Mouse (Mus musculus) kidney, postnatal 36 days (tissue): ENCODE measurements around the gene Pfn2.
"Not testable (repeated sequence)": the region's sequence is repeated elsewhere in the genome, so short reads cannot be mapped to it uniquely, and the experiment has no call there.

Experiments used
- DNase-seq, 2 experiments: peaks; one replicate each; pipeline ENCODE4 v3.0.0; 2021 to 2022; ENCODE audit warnings: mixed read lengths in 2 of 2

The Pfn2 gene

DNA sequence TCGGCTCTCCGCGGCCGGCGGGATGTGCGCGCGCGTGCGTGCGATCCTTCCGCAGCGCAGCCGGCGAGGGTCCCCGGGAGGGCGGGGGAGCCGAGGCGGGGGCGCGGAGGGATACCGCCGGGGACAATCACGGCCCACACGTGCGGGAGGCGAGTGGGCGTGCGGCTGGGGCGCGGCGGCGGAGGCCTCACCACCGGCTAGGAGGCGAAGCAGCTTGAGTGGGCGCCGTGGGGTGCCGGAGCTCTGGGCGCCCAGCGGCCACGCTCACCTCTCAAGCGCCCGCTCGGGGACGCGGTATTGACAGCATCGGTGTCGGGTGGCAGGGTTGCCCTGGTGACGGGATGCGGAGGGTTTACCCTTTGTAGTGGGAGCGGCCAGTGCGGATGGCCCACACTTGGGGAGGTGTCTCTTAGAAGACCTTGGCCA, at the start of gene Pfn2:
Gene Pfn2 (minus strand): TSS at position 320 of the 426 bp plus-strand sequence.
- peak; percentile 40 to 77 for DNase-seq

DNA sequence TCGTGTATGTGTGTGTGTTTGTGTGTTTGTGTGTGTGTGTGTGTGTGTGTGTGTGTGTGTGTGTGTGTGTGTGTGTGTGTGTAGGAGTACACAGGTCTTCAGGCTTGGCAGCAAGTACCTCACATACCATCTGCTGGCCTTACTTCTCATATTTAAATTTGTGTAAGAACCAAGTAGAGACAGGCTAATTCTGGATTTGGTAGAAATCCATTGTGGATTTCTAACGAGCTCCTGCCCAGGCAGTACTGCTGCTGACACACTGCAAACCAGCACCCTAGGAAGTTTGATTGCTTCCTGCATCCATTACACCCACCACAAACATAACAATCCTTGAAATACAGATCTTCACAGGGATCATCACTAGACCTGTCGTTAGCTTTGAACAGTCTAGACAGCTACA, 35.1 kb upstream of the Pfn2 start:
- DNase-seq, result no peak

DNA sequence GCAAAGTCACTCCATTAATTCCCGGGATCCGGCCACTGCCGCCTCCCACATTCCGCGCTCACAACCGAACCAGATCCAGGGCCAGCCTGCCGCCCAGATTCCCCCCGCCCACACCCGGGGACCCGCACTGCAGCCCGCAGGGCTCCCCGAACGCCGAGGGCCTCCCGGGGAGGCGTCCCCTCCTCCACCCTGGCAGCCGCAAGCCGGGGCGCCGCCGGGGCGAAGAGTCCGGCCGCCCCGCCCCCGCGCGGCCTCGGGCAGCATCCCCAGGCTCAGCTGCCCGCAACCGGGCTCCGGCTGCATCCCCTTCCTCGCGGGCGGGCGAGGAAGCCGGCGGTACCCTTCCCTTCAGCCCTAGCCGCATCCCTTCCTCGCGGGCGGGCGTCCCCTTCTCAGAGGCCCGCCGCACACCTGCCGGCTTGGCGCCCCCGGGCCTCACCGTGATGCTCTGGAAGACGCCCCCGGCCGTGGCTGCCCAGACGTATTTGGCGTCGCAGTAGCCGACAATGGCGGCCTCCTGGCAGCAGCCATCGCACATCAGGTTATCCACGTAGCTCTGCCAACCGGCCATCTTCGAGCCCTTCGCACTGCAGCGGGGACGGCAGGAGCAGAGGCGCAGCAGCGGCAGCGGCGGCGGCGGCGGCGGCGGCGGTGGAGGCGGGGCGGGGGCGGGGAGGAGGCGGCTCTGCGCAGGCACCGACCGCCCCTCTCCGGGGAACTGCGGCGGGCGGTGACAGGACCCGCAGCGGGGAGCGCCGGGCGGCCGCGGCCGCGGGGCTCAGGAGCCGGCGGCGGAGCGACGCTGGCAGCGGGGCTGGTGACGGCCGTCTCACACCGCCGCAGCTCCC, 743 bp downstream of the Pfn2 start:
- DNase-seq, result peak; percentile 49 to 79

DNA sequence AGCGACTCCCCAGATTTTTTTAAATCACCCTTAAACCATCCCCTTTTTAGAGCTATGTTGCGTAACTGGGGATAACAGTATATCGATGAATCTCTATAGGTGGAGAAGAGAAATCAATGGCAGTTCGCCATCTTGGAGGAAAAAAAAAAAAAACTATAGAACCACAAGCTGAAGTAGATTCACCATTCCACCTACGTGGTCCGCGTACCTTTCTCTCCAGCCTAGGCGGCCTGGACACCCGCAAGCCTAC, 1.3 kb downstream of the Pfn2 start:
- DNase-seq, result no peak

DNA sequence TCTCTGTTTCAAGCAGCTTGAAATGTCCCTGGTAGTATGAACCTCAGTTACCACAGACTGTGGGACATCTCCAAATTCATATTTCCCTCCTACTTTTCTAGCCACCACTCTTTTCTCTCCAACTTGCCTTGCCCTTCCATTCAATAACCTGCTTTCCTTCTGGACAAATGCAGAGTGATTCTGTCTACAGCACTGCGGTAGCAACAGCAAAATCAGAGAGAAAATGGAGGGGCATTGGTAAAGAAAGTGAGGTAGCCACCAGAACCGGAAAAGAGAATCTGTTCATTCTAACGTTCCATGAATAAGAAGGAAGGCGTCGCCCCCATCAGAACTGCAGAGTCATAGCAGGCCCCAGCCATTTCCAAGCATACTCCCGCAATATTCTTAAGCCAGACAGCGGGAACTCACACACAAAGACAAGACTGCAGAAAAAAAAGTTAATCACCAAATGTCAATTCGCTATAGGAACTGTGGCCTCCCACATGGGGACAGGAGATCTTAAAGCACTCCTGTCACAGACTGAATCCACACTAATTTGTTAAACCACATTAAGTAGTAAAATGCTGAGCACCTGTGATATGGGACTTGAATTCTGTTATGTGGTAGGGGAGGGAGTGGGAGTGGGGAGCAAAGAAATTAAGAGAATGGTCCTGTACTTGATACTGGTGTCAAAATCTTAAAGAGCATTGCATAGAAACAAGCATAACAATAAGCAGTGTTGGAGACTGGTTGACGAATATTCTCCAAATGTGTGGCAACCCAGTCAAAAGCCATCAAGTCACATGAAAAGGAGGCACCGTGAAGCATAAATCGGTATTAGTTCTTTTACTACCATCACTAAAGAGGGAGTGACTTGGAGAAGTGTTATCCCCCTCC, 1.9 kb downstream of the Pfn2 start:
- peak; percentile 11 to 23 for DNase-seq

GRCm38 (mm10) chr3:57843775-57844174, 4.1 kb downstream of the Pfn2 start:
- peak in 1 of 2 experiments; percentile 24 for DNase-seq

- DNase-seq, result no peak
These were observed 11.0 kb downstream of the Pfn2 start for GRCm38 (mm10) chr3:57836911-57837310.

DNA sequence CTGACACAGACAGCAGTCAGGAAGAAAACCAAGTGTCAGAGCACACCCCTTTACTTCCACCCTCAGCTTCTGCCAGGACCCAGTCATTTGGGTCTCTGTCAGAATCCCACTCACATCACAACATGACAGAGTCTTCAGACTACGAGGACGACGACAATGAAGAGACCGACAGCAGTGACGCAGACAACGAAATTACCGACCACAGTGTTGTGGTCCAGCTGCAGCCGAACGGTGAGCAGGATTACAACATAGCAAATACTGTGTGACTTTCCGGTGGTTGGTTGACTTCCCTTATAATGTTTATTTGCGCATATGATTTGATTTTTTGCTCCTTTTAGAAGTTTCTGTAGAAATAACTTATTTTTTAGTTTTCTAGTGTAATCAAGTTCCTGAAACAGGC, 14.3 kb downstream of the Pfn2 start:
- DNase-seq, result no peak

GRCm38 (mm10) chr3:57825866-57826265, 22.0 kb downstream of the Pfn2 start:
- DNase-seq, result no peak

- no peak for DNase-seq
These were observed 32.4 kb downstream of the Pfn2 start for GRCm38 (mm10) chr3:57815447-57815846.

DNA sequence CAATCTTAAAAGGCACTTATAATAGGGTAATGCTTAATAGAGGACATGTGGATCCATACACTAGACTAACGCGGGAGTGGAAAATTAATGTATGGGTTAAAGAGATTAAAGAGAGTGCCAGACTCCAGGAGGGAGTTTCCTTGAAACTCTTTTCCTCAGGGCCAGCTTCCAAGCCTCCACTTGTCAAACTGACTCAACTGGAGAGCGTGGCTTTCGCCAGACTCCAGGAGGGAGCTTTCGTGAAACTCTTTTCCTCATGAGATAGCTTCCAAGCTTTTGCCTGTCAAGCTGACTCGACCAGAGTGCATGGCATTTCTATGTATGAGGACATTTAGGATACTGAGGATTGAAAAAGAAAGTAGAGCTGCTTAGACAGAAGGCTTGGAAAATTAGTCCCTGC, 52.8 kb downstream of the Pfn2 start:
- not testable (repeated sequence) for DNase-seq
